Mouse (Mus musculus) CH12.LX (cell line): Measurements from ENCODE around the gene Npw. TPM values are rescaled to one million over a fixed set of nuclear protein-coding genes. Genes with fewer than 3 reads are reported as not detected.
"Not testable (repeated sequence)": the region's sequence is repeated elsewhere in the genome, so short reads cannot be mapped to it uniquely, and the experiment has no call there.

Source experiments
- DNase-seq: peaks from one replicate; pipeline ENCODE4 v3.0.0-alpha.2; 2013; ENCODE audit errors: extremely low read depth
- H3K27ac ChIP-seq: 2 replicates; pipeline ENCODE4 v1.5.1; 2012; ENCODE audit warnings: low read depth, mild to moderate bottlenecking, control low read depth, moderate library complexity; ENCODE audit not compliant: insufficient read depth
- H3K27me3 ChIP-seq: replicated peaks from 2 replicates; pipeline ENCODE3; 2012; ENCODE audit warnings: inconsistent platforms
- H3K36me3 ChIP-seq, 2 experiments: replicated peaks in 1 of 2; 2 replicates each; pipeline versions ENCODE3 to v1.6.1; 2012; ENCODE audit warnings: inconsistent platforms in 1 of 2, low read length in 1 of 2, mild to moderate bottlenecking in 1 of 2, mixed read lengths in 1 of 2, moderate library complexity in 1 of 2; ENCODE audit not compliant: control insufficient read depth in 1 of 2, insufficient read depth in 1 of 2
- H3K4me1 ChIP-seq, 2 experiments: 2 replicates each; pipeline ENCODE4 v1.6.1; 2012; ENCODE audit warnings: inconsistent platforms in 1 of 2, moderate library complexity in 1 of 2; ENCODE audit not compliant: insufficient read depth in 2 of 2, control insufficient read depth in 1 of 2
- H3K4me2 ChIP-seq: 2 replicates; pipeline ENCODE4 v1.6.1; 2012; ENCODE audit warnings: low read depth, mild to moderate bottlenecking, control low read depth; ENCODE audit not compliant: poor library complexity, insufficient read depth, severe bottlenecking
- H3K4me3 ChIP-seq, 3 experiments: fragments of 150-350 bp in 1 of 3; sonication (generic) in 1 of 3; replicated peaks in 1 of 3; 2 replicates each; pipeline versions ENCODE3 to v1.5.1; 2011 to 2012; ENCODE audit warnings: low read depth in 2 of 3, low read length in 2 of 3, mild to moderate bottlenecking in 2 of 3, moderate library complexity in 2 of 3, control low read depth in 1 of 3, improper control_type of control experiment in 1 of 3, inconsistent platforms in 1 of 3, mixed read lengths in 1 of 3; ENCODE audit not compliant: poor library complexity in 1 of 3
- H3K79me2 ChIP-seq: replicated peaks from 2 replicates; pipeline ENCODE4 v1.6.1; 2012; ENCODE audit warnings: mild to moderate bottlenecking, moderate library complexity; ENCODE audit not compliant: control insufficient read depth, poor library complexity, insufficient read depth, severe bottlenecking; ENCODE audit errors: extremely low read depth
- H3K9ac ChIP-seq: 2 replicates; pipeline ENCODE4 v1.6.1; 2012; ENCODE audit warnings: low read depth, mild to moderate bottlenecking, control low read depth, moderate library complexity; ENCODE audit not compliant: insufficient read depth
- H3K9me3 ChIP-seq: replicated peaks from 2 replicates; pipeline ENCODE3; 2012; ENCODE audit warnings: low read length, inconsistent platforms, mixed read lengths
- BHLHE40 ChIP-seq: IDR thresholded peaks from 2 replicates; pipeline ENCODE4 v1.6.1; 2011; ENCODE audit warnings: mild to moderate bottlenecking, low read depth, low read length, improper control_type of control experiment
- CHD1 ChIP-seq: IDR thresholded peaks from 2 replicates; pipeline ENCODE4 v1.6.1; 2012; ENCODE audit warnings: low read depth, low read length, improper control_type of control experiment, inconsistent platforms
- CHD2 ChIP-seq: IDR thresholded peaks from 2 replicates; pipeline ENCODE4 v1.6.1; 2011; ENCODE audit warnings: low read length, improper control_type of control experiment
- CTCF ChIP-seq, 2 experiments: IDR thresholded peaks in 1 of 2; conservative IDR thresholded peaks in 1 of 2; 2 replicates each; pipeline ENCODE4 v1.5.1; 2011 to 2012; ENCODE audit warnings: low read depth in 2 of 2, low read length in 2 of 2, improper control_type of control experiment in 1 of 2, inconsistent platforms in 1 of 2, mild to moderate bottlenecking in 1 of 2, moderate library complexity in 1 of 2
- E2F4 ChIP-seq: IDR thresholded peaks from 2 replicates; pipeline ENCODE4 v1.6.1; 2011; ENCODE audit warnings: low read depth, low read length, improper control_type of control experiment; ENCODE audit not compliant: insufficient replicate concordance
- ELF1 ChIP-seq: IDR thresholded peaks from 2 replicates; pipeline ENCODE4 v1.6.1; 2014; ENCODE audit warnings: low read depth, mild to moderate bottlenecking, inconsistent platforms, low read length, improper control_type of control experiment
- ETS1 ChIP-seq: conservative IDR thresholded peaks from 2 replicates; pipeline ENCODE4 v1.6.1; 2012; ENCODE audit warnings: low read depth, mild to moderate bottlenecking, inconsistent platforms, low read length, improper control_type of control experiment, moderate library complexity
- GABPA ChIP-seq: IDR thresholded peaks from 2 replicates; pipeline ENCODE4 v1.6.1; 2012; ENCODE audit warnings: low read depth, low read length, improper control_type of control experiment, inconsistent platforms; ENCODE audit not compliant: insufficient replicate concordance
- HCFC1 ChIP-seq: IDR thresholded peaks from 2 replicates; pipeline ENCODE4 v1.6.1; 2012; ENCODE audit warnings: low read depth, mild to moderate bottlenecking, inconsistent platforms, low read length, improper control_type of control experiment
- IRF4 ChIP-seq: IDR thresholded peaks from 2 replicates; pipeline ENCODE4 v1.6.1; 2014; ENCODE audit warnings: low read depth, mild to moderate bottlenecking, inconsistent platforms, low read length, improper control_type of control experiment
- JUND ChIP-seq: conservative IDR thresholded peaks from 2 replicates; pipeline ENCODE4 v1.6.1; 2011; ENCODE audit warnings: low read depth, low read length, improper control_type of control experiment
- KAT2A ChIP-seq: IDR thresholded peaks from 2 replicates; pipeline ENCODE4 v1.6.1; 2012; ENCODE audit warnings: low read length, improper control_type of control experiment, inconsistent platforms; ENCODE audit not compliant: insufficient replicate concordance
- MAZ ChIP-seq: IDR thresholded peaks from 2 replicates; pipeline ENCODE4 v1.6.1; 2012; ENCODE audit warnings: low read depth, mild to moderate bottlenecking, inconsistent platforms, low read length, improper control_type of control experiment, moderate library complexity
- MEF2A ChIP-seq: IDR thresholded peaks from 2 replicates; pipeline ENCODE4 v1.6.1; 2014; ENCODE audit warnings: low read depth, mild to moderate bottlenecking, inconsistent platforms, low read length, improper control_type of control experiment, borderline replicate concordance
- MXI1 ChIP-seq: IDR thresholded peaks from 2 replicates; pipeline ENCODE4 v1.6.1; 2011; ENCODE audit warnings: mild to moderate bottlenecking, low read depth, low read length, improper control_type of control experiment
- MYC ChIP-seq: IDR thresholded peaks from 2 replicates; pipeline ENCODE4 v1.6.1; 2011; ENCODE audit warnings: low read depth, mild to moderate bottlenecking, improper control_type of control experiment, low read length
- NELFE ChIP-seq: IDR thresholded peaks from 2 replicates; pipeline ENCODE4 v1.6.1; 2011; ENCODE audit warnings: low read depth, low read length, improper control_type of control experiment
- NRF1 ChIP-seq: IDR thresholded peaks from 2 replicates; pipeline ENCODE4 v1.6.1; 2014; ENCODE audit warnings: low read depth, mild to moderate bottlenecking, inconsistent platforms, low read length, improper control_type of control experiment, moderate library complexity
- POLR2AphosphoS2 ChIP-seq: IDR thresholded peaks from 2 replicates; pipeline ENCODE4 v1.6.1; 2011; ENCODE audit warnings: low read depth, low read length, improper control_type of control experiment
- RAD21 ChIP-seq: IDR thresholded peaks from 2 replicates; pipeline ENCODE4 v1.6.1; 2011; ENCODE audit warnings: low read depth, mild to moderate bottlenecking, low read length, improper control_type of control experiment, moderate library complexity
- SIN3A ChIP-seq: IDR thresholded peaks from 2 replicates; pipeline ENCODE4 v1.6.1; 2012; ENCODE audit warnings: low read length, improper control_type of control experiment, inconsistent platforms
- UBTF ChIP-seq: IDR thresholded peaks from 2 replicates; pipeline ENCODE4 v1.6.1; 2012; ENCODE audit warnings: low read depth, mild to moderate bottlenecking, inconsistent platforms, low read length, improper control_type of control experiment, moderate library complexity
- USF1 ChIP-seq: IDR thresholded peaks from 2 replicates; pipeline ENCODE4 v1.6.1; 2014; ENCODE audit warnings: low read depth, mild to moderate bottlenecking, inconsistent platforms, low read length, improper control_type of control experiment
- USF2 ChIP-seq: conservative IDR thresholded peaks from 2 replicates; pipeline ENCODE4 v1.6.1; 2011; ENCODE audit warnings: low read depth, low read length, improper control_type of control experiment
- ZC3H11A ChIP-seq: IDR thresholded peaks from 2 replicates; pipeline ENCODE4 v1.6.1; 2012; ENCODE audit warnings: low read depth, mild to moderate bottlenecking, inconsistent platforms, low read length, improper control_type of control experiment
- ZMIZ1 ChIP-seq: IDR thresholded peaks from 2 replicates; pipeline ENCODE4 v1.6.1; 2012; ENCODE audit warnings: low read depth, mild to moderate bottlenecking, inconsistent platforms, low read length, improper control_type of control experiment
- dilution Hi-C: fragments of 300-500 bp; cut with MboI; formaldehyde crosslinking; loops from 2 replicates; pipeline ENCODE4 v1.14.3; 2020; ENCODE audit warnings: low sequenced_read_pairs; ENCODE audit not compliant: extremely low pct_unique_long_range_greater_than_20kb, extremely low pct_ligation_motif_present
- in situ Hi-C: fragments of 300-500 bp; cut with MboI; formaldehyde crosslinking; loops from 3 replicates; pipeline ENCODE4 v1.14.3; 2019; ENCODE audit warnings: low sequenced_read_pairs, low pct_ligation_motif_present, low pct_unique_long_range_greater_than_20kb, mixed read lengths
- polyA plus RNA-seq: library from polyadenylated mRNA; unstranded; fragments of >175 nt; gene quantifications from 2 replicates; pipeline ENCODE4 v1.2.1, GENCODE M21; 2012; ENCODE audit warnings: low read depth; ENCODE audit not compliant: insufficient read length
- total RNA-seq, 2 experiments: library from RNA; depleted of rRNA; stranded (reverse); fragments of 300-350 nt in 1 of 2; fragments of >200 nt in 1 of 2; gene quantifications; 2 replicates each; pipeline ENCODE4 v1.2.3; 2012 to 2014

Gene Npw
- total and polyA plus RNA-seq, 3 experiments = not detected

DNA sequence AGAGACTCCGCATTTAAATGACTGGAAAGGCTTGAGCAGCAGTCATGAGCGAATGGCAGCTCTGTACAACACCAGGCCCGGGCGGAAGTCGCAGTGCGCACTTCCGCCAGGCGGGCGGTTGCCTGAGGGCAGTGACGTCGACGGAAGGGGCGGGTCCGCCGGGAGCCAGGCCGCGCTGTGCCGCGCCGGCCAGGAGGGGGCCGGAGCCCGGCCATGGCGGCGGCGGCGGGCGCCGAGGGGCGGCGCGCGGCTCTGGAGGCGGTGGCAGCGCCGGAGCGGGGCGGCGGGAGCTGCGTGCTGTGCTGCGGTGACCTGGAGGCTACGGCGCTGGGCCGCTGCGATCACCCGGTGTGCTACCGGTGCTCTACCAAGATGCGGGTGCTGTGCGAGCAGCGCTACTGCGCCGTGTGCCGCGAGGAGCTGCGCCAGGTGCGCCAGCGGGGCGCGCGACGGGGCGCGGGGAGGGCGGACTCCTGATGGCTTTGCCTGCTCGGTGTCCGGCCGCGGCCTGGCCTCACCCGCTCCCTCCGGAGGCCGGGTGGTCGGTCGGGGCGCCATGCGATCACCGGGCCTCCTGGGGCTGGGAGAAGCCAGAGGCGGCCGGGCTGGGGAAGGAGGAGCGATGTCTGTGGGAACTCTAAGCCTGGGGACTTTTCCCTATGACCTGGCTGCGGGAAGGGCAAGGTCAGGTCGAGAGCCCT is 11.4 kb upstream of the Npw start, which contains the start of gene Zfp598 (continued):
- TF ChIP-seq USF1 = no peak
- TF ChIP-seq ETS1 = 0 out of 2 replicates have a peak, but pooled peaks have one; percentile 14
- peak; percentile 66 for TF ChIP-seq NRF1
- TF ChIP-seq BHLHE40 = 0 out of 2 replicates have a peak, but pooled peaks have one; percentile 18
- TF ChIP-seq ZC3H11A = no peak
- peak in 1 of 2 experiments; percentile 41; a peak in 1 of 4 replicates for TF ChIP-seq CTCF (conservative IDR thresholded peaks at IDR 0.05 in 1 of 2, IDR thresholded peaks at IDR 0.05 in 1 of 2; ENCODE audit: low read depth in 2 of 2, low read length in 2 of 2)
- no peak for TF ChIP-seq USF2
- peak; percentile 76 for TF ChIP-seq MXI1
- peak; percentile 78 for TF ChIP-seq UBTF
- TF ChIP-seq E2F4 = no peak
- TF ChIP-seq MAZ = peak; percentile 57; the same call in 1 of the 2 replicates
- TF ChIP-seq CHD1 = no peak
- no peak for TF ChIP-seq CHD2

DNA sequence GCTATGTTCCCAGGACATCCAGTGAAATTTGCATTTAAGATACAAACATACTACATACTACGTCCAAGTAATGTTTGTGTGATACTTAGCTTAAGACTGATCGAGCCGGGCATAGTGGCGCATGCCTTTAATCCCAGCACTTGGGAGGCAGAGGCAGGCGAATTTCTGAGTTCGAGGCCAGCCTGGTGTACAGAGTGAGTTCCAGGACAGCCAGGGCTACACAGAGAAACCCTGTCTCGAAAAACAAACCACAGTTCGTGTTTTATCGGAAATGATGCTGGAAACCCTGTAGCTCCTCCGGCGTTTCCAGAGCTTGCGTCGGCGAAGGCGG is 10.9 kb upstream of the Npw start:
- in situ Hi-C loops, H3K27me3 ChIP-seq, H3K9me3 ChIP-seq, dilution Hi-C loops: not testable (repeated sequence)
- TF ChIP-seq MYC = 0 out of 2 replicates have a peak, but pooled peaks have one; percentile 64
- peak; percentile 93; the same call in 1 of the 2 replicates for TF ChIP-seq NELFE
- TF ChIP-seq SIN3A = peak; percentile 11; the same call in 1 of the 2 replicates
- 0 out of 2 replicates have a peak, but pooled peaks have one; percentile 26 for TF ChIP-seq POLR2AphosphoS2
- peak; percentile 65; the same call in 1 of the 2 replicates for TF ChIP-seq ZMIZ1
- DNase-seq = peak; percentile 25
- H3K4me2 ChIP-seq = peak overlapping the region; percentile 82
- H3K9ac ChIP-seq = peak overlapping the region; percentile 82
- peaks cover 5 to 55% of the 10 kb centered on the region in 2 experiments; a peak in 2 of 4 replicates for H3K4me1 ChIP-seq
- peaks cover 42% of the 10 kb centered on the region for H3K79me2 ChIP-seq
- peaks cover 7 to 13% of the 10 kb centered on the region in 2 experiments for H3K36me3 ChIP-seq
- peak overlapping the region; percentile 58 for H3K27ac ChIP-seq
- H3K4me3 ChIP-seq = peak overlapping the region; percentile 85 to 99 (median 99)

- Histone ChIP-seq H3K4me1 (peaks cover 5 to 39% of the 10 kb centered on the region in 2 experiments; a peak in 2 of 4 replicates), H3K79me2 (peaks cover 25% of the 10 kb centered on the region), H3K4me2 (0 out of 2 replicates have a peak overlapping the region, but pooled peaks have one; percentile 37), H3K9ac (no peak overlapping the region), H3K9me3 (no peaks in the 10 kb centered on the region), H3K27me3 (no peaks in the 10 kb centered on the region), H3K27ac (no peak overlapping the region), H3K4me3 (no peak overlapping the region), H3K36me3 (no peaks in the 10 kb centered on the region)
- DNase-seq = peak; percentile 85
- in situ Hi-C loops = no loop called here
- dilution Hi-C loops = no loop called here
- no peak for TF ChIP-seq MXI1
- peak; percentile 81 for TF ChIP-seq RAD21
- TF ChIP-seq CTCF (conservative IDR thresholded peaks at IDR 0.05 in 1 of 2, IDR thresholded peaks at IDR 0.05 in 1 of 2; ENCODE audit: low read depth in 2 of 2, low read length in 2 of 2) = peak; percentile 78 to 93
- no peak; the same call in 1 of the 2 replicates for TF ChIP-seq NRF1
- TF ChIP-seq NELFE = no peak
- TF ChIP-seq MEF2A = 0 out of 2 replicates have a peak, but pooled peaks have one; percentile 15
- TF ChIP-seq CHD1 = no peak
- TF ChIP-seq USF2 = no peak
- peak; percentile 36; the same call in 1 of the 2 replicates for TF ChIP-seq HCFC1
- peak; percentile 64; the same call in 1 of the 2 replicates for TF ChIP-seq SIN3A
- TF ChIP-seq GABPA = no peak
- no peak for TF ChIP-seq POLR2AphosphoS2
- TF ChIP-seq ZC3H11A = peak; percentile 42
- TF ChIP-seq MYC = peak; percentile 70; the same call in 1 of the 2 replicates
- TF ChIP-seq JUND = 0 out of 2 replicates have a peak, but pooled peaks have one; percentile 27
- no peak for TF ChIP-seq KAT2A
- TF ChIP-seq IRF4 = peak; percentile 57
- no peak for TF ChIP-seq ELF1
Measured at GRCm38 (mm10) chr17:24667416-24667815, 9.2 kb upstream of the Npw start.
